Mouse (Mus musculus) activated CD4-positive, CD25-positive, alpha-beta regulatory T cell, adult 4 months (primary cell): Measurements from ENCODE around the gene Gm47791. TPM values are rescaled to one million over a fixed set of nuclear protein-coding genes. Genes with fewer than 3 reads are reported as not detected.
A peak's percentile ranks its signal among the peaks of the same experiment; 100 is the strongest.

ENCODE experiments used
- ATAC-seq: one replicate; pipeline ENCODE4 v1.8.0; 2017
- polyA plus RNA-seq, 2 experiments: library from polyadenylated mRNA; unstranded; fragments of 100-300 nt; shearing (Covaris generic); gene quantifications; one replicate each; pipeline ENCODE4 v1.2.1; 2017

The Gm47791 gene
- not detected for polyA plus RNA-seq

GRCm38 (mm10) chr1:82771022-82771586 is at the start of gene Gm47791:
Gene Gm47791 (minus strand): TSS chr1:82771243.
- ATAC-seq, result no peak

DNA sequence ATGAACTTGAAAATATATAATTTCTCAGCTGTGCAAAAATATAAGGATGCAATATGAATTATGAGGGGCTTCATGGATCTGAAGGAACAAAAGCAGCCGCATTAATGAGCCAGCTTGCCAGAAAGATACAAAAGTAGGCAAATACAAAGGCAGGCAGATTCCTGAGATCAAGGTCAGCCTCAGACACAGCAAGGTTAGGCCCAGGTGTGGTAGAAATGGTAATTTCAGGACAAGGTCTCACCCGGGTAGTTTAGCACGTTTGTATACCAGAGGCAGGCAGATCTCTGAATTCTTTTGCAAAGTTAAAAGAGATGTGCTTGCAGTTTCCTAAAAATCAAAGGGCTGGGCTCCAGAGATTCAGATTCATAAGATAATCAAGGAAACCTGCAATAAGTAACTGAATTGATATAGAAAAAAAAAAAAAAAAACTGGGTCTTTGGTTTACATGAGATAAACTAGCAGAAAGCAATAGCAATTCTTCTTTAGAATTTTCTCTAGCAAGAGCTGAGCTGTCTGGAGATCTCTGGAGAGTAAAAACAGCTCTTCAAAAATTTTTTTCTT is 49.7 kb upstream of the Gm47791 start:
- no peak for ATAC-seq

DNA sequence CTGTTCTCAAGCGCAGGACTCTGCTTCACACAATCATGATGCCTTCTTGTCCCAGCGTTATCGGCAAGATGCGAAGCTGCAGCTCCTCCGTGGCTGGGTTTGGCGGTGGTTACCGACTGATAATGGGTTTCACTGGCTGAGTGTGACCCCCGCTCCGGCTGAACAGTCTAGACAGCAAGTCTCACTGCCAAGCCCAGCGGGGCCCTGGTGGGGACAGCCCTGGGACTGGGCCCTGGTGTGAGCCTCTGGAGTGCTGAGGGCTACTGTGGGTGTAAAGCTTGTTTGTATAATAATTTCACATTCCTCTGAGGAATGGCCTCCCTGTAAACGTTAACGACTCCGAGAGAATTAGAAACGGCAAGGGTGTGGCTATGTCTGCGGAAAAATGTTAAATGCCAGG is 49.1 kb upstream of the Gm47791 start:
- no peak for ATAC-seq

- peak; percentile 81 for ATAC-seq
Measured at GRCm38 (mm10) chr1:82819366-82819765, 48.3 kb upstream of the Gm47791 start.

DNA sequence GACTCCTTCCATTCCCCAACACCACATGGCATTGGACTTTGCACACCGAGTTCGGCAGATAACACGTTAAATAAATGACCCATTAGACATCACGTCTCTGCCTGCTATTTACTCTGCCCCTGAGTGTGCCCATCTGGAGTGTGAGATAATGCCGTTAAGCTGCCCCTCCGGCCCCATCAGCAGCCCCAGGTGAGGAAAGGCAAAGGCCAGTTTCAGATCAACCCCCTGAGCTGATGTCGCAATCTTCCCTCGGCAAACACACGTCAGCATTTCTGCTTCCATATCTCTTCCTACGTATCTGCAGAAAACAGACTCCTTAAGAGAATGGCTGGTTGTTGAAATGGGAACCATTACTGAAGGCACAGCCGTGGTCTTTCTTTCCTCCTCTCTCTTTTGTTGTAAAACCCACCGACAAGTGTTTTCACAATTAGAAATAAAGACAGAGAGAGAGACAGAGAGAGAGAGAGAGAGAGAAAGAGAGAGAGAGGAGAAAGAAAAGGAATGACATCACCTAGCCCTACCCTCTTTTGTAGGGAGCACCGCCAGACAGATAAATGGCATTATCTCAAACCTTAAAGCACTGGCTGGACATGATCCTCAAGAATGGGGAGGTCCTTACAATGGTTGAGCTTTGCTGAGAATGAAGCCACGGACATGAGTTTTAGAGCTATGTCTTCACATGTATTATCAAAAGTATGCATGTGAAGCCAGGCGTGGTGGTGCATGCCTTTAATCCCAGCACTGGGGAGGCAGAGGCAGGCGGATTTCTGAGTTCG is 45.1 kb upstream of the Gm47791 start:
- no peak for ATAC-seq

GRCm38 (mm10) chr1:82811766-82812165 is 40.7 kb upstream of the Gm47791 start:
- ATAC-seq, result no peak

- no peak for ATAC-seq
Measured at GRCm38 (mm10) chr1:82808564-82808963, 37.5 kb upstream of the Gm47791 start.

DNA sequence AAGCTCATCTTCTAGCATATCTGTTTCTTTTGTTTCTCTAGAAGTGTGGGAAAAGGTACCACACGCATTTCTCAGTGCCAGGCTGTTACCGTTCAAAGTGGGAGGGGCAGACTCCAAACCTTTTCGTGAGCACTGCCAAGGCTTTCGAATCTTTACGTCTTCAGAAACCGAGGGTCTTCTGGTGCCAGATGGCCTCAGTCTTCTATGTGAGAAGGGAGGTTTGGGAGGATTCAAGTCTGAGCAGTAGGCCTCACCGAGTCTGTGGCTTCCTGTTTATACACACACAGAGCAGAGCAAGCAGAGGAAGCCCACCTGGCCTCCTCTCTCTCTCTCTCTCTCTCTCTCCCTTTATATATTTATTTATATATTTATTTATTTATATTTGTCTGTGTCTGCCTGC is 36.2 kb upstream of the Gm47791 start:
- ATAC-seq, result peak; percentile 76

DNA sequence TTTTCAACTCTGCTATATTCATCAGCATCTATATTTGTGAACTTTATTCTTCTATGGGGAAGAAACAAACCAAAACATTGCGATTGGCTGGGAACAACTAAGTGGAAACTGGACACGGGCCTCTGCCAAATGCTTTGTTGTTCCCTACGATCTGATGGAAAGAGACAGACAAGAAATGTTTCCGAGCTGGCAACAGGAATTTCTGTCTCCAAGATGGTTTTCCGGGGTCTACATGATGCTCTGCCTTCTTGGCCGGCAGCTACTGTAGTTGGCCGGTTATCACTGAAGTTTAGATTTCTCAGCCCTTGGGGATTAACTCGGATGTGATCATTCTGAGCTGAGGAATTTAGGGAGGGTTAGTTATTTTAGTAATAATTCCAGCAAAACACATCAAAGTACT is 35.3 kb upstream of the Gm47791 start:
- ATAC-seq, result no peak

GRCm38 (mm10) chr1:82804059-82804458 is 33.0 kb upstream of the Gm47791 start:
- no peak for ATAC-seq

DNA sequence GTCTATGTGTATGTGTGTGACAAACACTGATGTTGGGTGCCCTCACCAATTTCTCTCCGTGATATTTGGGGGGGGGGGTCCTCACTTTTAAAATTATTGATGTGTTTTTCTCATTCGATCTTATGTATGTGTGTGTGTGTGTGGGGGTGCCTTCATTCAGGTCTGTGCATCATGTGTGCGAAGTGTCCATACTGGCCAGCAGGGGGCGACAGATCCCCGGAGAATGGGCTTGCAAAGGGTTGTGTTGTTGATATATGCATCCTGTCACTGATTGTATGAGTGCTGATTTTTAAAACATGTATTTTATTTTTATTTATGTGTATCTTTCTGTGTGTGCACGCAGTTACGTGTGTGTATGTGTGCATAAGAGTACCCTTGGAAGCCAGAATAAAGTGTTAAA is 32.6 kb upstream of the Gm47791 start:
- peak; percentile 36 for ATAC-seq

DNA sequence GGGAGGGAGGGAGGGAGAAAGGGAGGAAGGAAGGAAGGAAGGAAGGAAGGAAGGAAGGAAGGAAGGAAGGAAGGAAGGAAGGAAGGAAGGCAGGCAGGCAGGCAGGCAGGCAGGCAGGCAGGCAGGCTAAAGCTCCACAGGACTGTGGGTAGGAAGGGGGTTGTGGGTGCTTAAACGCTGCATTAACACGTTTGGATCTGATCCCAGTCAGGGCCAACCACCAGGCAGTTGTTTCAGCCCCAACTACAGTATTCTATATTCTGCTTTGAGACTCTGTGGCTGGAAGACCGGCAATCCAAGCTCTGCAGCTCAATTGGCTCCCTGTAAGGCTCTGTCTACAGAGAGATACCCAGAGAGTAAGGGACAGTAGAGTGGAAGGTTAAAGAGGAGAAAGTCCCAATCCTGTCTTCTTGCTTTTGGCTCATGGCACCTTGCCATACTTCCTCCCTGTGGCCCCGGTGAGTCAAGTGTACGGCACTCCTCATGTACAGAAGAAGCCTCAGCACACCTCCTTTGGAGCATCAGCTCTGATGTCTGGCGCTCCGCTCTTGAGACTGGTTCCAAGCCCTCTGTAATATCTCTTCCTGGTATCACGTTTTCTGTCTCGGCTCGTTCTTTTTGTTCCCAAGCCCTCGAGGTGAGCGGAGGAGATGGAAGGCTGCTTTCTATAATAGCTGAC is 30.2 kb upstream of the Gm47791 start:
- no peak for ATAC-seq

DNA sequence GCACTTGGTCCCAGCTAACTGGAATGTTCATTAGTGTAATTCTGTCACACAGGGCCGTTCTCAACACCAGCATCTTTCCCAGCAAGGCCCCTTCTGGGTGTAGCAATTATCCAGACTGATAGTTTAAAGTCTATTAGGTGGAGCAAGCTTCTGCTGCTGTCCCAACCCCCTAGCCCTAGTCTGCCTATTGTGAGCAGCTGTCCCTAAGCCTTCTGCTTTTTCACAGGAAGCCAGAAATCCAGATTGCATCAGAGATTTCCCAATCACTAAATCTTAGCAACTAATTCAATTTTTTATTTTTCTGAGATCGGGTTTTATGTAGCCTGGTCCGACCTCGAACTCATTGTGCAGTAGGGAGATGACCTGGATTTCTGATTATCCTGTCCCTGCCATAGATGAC is 27.9 kb upstream of the Gm47791 start:
- ATAC-seq, result no peak

- ATAC-seq, result no peak
Measured at GRCm38 (mm10) chr1:82798304-82798703, 27.3 kb upstream of the Gm47791 start.

- ATAC-seq, result no peak
Measured at GRCm38 (mm10) chr1:82797088-82797487, 26.0 kb upstream of the Gm47791 start.

DNA sequence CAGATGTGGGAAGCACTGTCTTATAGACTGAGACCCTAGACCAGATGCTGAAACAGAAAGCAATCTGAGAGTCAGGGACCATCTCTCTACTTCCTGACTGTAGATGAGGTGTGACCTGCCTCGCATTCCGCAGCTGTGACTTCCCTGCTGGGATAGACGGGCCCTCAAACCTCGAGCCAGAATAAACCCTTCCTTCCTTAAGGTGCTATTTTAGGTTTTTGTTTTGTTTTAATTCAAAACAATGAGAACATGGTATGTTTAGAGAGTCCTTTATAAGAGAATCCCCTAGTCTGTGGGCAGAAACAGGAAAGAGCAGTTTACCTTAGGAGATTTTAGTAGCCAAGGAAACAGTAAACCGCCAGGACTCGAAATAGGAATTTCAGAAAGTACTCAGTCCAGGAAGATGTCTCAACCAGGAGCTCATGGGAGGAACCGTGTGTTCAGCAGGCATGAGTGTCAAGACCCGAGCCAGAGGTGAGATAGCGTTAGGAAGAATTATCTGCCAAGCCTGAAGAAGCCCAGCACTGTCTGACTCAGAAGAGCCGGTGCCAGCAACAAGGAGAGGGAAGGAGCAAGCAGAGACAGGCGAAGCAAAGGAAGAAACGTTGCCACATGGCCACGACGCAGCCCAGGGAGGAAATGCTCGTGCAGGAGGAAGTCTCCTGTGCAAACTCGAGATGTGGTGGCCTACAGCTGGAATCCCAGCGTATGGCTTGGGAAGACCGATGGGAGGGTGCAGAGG is 24.8 kb upstream of the Gm47791 start:
- ATAC-seq, result peak; percentile 67

- ATAC-seq, result peak; percentile 56
Measured at GRCm38 (mm10) chr1:82795211-82795610, 24.2 kb upstream of the Gm47791 start.

- ATAC-seq, result no peak
Measured at GRCm38 (mm10) chr1:82793986-82794385, 22.9 kb upstream of the Gm47791 start.

- ATAC-seq, result no peak
Measured at GRCm38 (mm10) chr1:82793110-82793509, 22.1 kb upstream of the Gm47791 start.

DNA sequence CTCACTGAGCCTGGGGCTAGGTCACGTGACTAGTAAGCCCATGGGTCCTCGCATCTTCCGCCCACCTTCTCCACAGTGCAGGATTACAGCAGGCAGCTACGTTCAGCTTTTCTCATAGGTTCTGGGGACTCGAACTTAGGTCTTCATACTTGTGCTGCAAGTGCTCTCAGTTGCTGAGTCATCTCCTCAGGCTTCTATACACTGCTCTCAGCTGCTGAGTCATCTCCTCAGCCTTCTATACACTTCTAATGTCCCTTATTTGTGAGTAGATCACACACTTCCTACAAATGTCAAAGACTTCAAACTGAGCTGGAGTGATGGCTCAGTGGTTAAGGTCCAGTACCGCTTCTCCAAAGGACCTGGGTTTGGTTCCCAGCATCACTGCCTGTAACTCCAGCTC is 21.2 kb upstream of the Gm47791 start:
- ATAC-seq, result no peak

DNA sequence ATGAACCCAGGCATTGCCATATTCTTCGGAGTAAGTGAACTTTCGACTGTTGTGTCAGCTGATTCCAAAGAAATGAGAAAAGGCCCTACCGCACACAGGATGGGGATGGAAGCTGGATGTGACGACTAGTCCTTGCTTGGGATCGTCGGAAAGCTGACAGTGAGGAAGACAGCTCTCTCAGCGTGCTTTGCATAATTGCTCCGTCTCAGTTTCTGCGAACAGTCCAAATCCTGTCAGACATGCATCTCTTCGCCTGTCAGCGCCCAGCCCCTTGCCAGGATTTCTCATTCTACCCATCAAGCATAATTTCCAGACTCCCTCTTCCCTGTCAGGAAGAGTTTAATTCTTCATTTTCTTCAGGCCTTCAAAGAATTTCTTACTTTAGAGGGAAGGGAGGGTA is 20.1 kb upstream of the Gm47791 start:
- ATAC-seq, result no peak

GRCm38 (mm10) chr1:82788070-82788469 is 17.0 kb upstream of the Gm47791 start:
- no peak for ATAC-seq

- ATAC-seq, result peak; percentile 57
Measured at GRCm38 (mm10) chr1:82787414-82787813, 16.4 kb upstream of the Gm47791 start.
